Mouse (Mus musculus) CH12.LX (cell line): ENCODE data around the gene Prkg1. TPM values are rescaled to one million over a fixed set of nuclear protein-coding genes. Genes with fewer than 3 reads are reported as not detected.
A peak's percentile ranks its signal among the peaks of the same experiment; 100 is the strongest.

Experiments used
- DNase-seq: peaks from one replicate; pipeline ENCODE4 v3.0.0-alpha.2; 2013; ENCODE audit errors: extremely low read depth
- H3K27ac ChIP-seq: 2 replicates; pipeline ENCODE4 v1.5.1; 2012; ENCODE audit warnings: low read depth, mild to moderate bottlenecking, control low read depth, moderate library complexity; ENCODE audit not compliant: insufficient read depth
- H3K27me3 ChIP-seq: replicated peaks from 2 replicates; pipeline ENCODE3; 2012; ENCODE audit warnings: inconsistent platforms
- H3K36me3 ChIP-seq, 2 experiments: replicated peaks in 1 of 2; 2 replicates each; pipeline versions ENCODE3 to v1.6.1; 2012; ENCODE audit warnings: inconsistent platforms in 1 of 2, low read length in 1 of 2, mild to moderate bottlenecking in 1 of 2, mixed read lengths in 1 of 2, moderate library complexity in 1 of 2; ENCODE audit not compliant: control insufficient read depth in 1 of 2, insufficient read depth in 1 of 2
- H3K4me1 ChIP-seq, 2 experiments: 2 replicates each; pipeline ENCODE4 v1.6.1; 2012; ENCODE audit warnings: inconsistent platforms in 1 of 2, moderate library complexity in 1 of 2; ENCODE audit not compliant: insufficient read depth in 2 of 2, control insufficient read depth in 1 of 2
- H3K4me2 ChIP-seq: 2 replicates; pipeline ENCODE4 v1.6.1; 2012; ENCODE audit warnings: low read depth, mild to moderate bottlenecking, control low read depth; ENCODE audit not compliant: poor library complexity, insufficient read depth, severe bottlenecking
- H3K4me3 ChIP-seq, 3 experiments: fragments of 150-350 bp in 1 of 3; sonication (generic) in 1 of 3; replicated peaks in 1 of 3; 2 replicates each; pipeline versions ENCODE3 to v1.5.1; 2011 to 2012; ENCODE audit warnings: low read depth in 2 of 3, low read length in 2 of 3, mild to moderate bottlenecking in 2 of 3, moderate library complexity in 2 of 3, control low read depth in 1 of 3, improper control_type of control experiment in 1 of 3, inconsistent platforms in 1 of 3, mixed read lengths in 1 of 3; ENCODE audit not compliant: poor library complexity in 1 of 3
- H3K79me2 ChIP-seq: replicated peaks from 2 replicates; pipeline ENCODE4 v1.6.1; 2012; ENCODE audit warnings: mild to moderate bottlenecking, moderate library complexity; ENCODE audit not compliant: control insufficient read depth, poor library complexity, insufficient read depth, severe bottlenecking; ENCODE audit errors: extremely low read depth
- H3K9ac ChIP-seq: 2 replicates; pipeline ENCODE4 v1.6.1; 2012; ENCODE audit warnings: low read depth, mild to moderate bottlenecking, control low read depth, moderate library complexity; ENCODE audit not compliant: insufficient read depth
- H3K9me3 ChIP-seq: replicated peaks from 2 replicates; pipeline ENCODE3; 2012; ENCODE audit warnings: low read length, inconsistent platforms, mixed read lengths
- CHD1 ChIP-seq: IDR thresholded peaks from 2 replicates; pipeline ENCODE4 v1.6.1; 2012; ENCODE audit warnings: low read depth, low read length, improper control_type of control experiment, inconsistent platforms
- CTCF ChIP-seq, 2 experiments: IDR thresholded peaks in 1 of 2; conservative IDR thresholded peaks in 1 of 2; 2 replicates each; pipeline ENCODE4 v1.5.1; 2011 to 2012; ENCODE audit warnings: low read depth in 2 of 2, low read length in 2 of 2, improper control_type of control experiment in 1 of 2, inconsistent platforms in 1 of 2, mild to moderate bottlenecking in 1 of 2, moderate library complexity in 1 of 2
- E2F4 ChIP-seq: IDR thresholded peaks from 2 replicates; pipeline ENCODE4 v1.6.1; 2011; ENCODE audit warnings: low read depth, low read length, improper control_type of control experiment; ENCODE audit not compliant: insufficient replicate concordance
- EP300 ChIP-seq: IDR thresholded peaks from 2 replicates; pipeline ENCODE4 v1.6.1; 2011; ENCODE audit warnings: low read length, improper control_type of control experiment
- HCFC1 ChIP-seq: IDR thresholded peaks from 2 replicates; pipeline ENCODE4 v1.6.1; 2012; ENCODE audit warnings: low read depth, mild to moderate bottlenecking, inconsistent platforms, low read length, improper control_type of control experiment
- JUN ChIP-seq: IDR thresholded peaks from 2 replicates; pipeline ENCODE4 v1.6.1; 2011; ENCODE audit warnings: low read depth, mild to moderate bottlenecking, low read length, improper control_type of control experiment, moderate library complexity; ENCODE audit not compliant: insufficient read depth
- JUND ChIP-seq: conservative IDR thresholded peaks from 2 replicates; pipeline ENCODE4 v1.6.1; 2011; ENCODE audit warnings: low read depth, low read length, improper control_type of control experiment
- MAFK ChIP-seq: IDR thresholded peaks from 2 replicates; pipeline ENCODE4 v1.6.1; 2011; ENCODE audit warnings: low read length, improper control_type of control experiment; ENCODE audit not compliant: insufficient replicate concordance
- MAX ChIP-seq: IDR thresholded peaks from 2 replicates; pipeline ENCODE4 v1.6.1; 2011; ENCODE audit warnings: low read length, improper control_type of control experiment
- MXI1 ChIP-seq: IDR thresholded peaks from 2 replicates; pipeline ENCODE4 v1.6.1; 2011; ENCODE audit warnings: mild to moderate bottlenecking, low read depth, low read length, improper control_type of control experiment
- NELFE ChIP-seq: IDR thresholded peaks from 2 replicates; pipeline ENCODE4 v1.6.1; 2011; ENCODE audit warnings: low read depth, low read length, improper control_type of control experiment
- RAD21 ChIP-seq: IDR thresholded peaks from 2 replicates; pipeline ENCODE4 v1.6.1; 2011; ENCODE audit warnings: low read depth, mild to moderate bottlenecking, low read length, improper control_type of control experiment, moderate library complexity
- RCOR1 ChIP-seq: conservative IDR thresholded peaks from 2 replicates; pipeline ENCODE4 v1.6.1; 2012; ENCODE audit warnings: low read depth, mild to moderate bottlenecking, inconsistent platforms, low read length, improper control_type of control experiment
- SIN3A ChIP-seq: IDR thresholded peaks from 2 replicates; pipeline ENCODE4 v1.6.1; 2012; ENCODE audit warnings: low read length, improper control_type of control experiment, inconsistent platforms
- SMC3 ChIP-seq: IDR thresholded peaks from 2 replicates; pipeline ENCODE4 v1.6.1; 2011; ENCODE audit warnings: low read depth, low read length, improper control_type of control experiment
- TCF12 ChIP-seq: IDR thresholded peaks from 2 replicates; pipeline ENCODE4 v1.6.1; 2014; ENCODE audit warnings: low read depth, mild to moderate bottlenecking, inconsistent platforms, low read length, improper control_type of control experiment
- ZC3H11A ChIP-seq: IDR thresholded peaks from 2 replicates; pipeline ENCODE4 v1.6.1; 2012; ENCODE audit warnings: low read depth, mild to moderate bottlenecking, inconsistent platforms, low read length, improper control_type of control experiment
- ZMIZ1 ChIP-seq: IDR thresholded peaks from 2 replicates; pipeline ENCODE4 v1.6.1; 2012; ENCODE audit warnings: low read depth, mild to moderate bottlenecking, inconsistent platforms, low read length, improper control_type of control experiment
- ZNF384 ChIP-seq: IDR thresholded peaks from 2 replicates; pipeline ENCODE4 v1.6.1; 2012; ENCODE audit warnings: low read depth, low read length, improper control_type of control experiment, inconsistent platforms
- dilution Hi-C: fragments of 300-500 bp; cut with MboI; formaldehyde crosslinking; loops from 2 replicates; pipeline ENCODE4 v1.14.3; 2020; ENCODE audit warnings: low sequenced_read_pairs; ENCODE audit not compliant: extremely low pct_unique_long_range_greater_than_20kb, extremely low pct_ligation_motif_present
- in situ Hi-C: fragments of 300-500 bp; cut with MboI; formaldehyde crosslinking; loops from 3 replicates; pipeline ENCODE4 v1.14.3; 2019; ENCODE audit warnings: low sequenced_read_pairs, low pct_ligation_motif_present, low pct_unique_long_range_greater_than_20kb, mixed read lengths
- polyA plus RNA-seq: library from polyadenylated mRNA; unstranded; fragments of >175 nt; gene quantifications from 2 replicates; pipeline ENCODE4 v1.2.1, GENCODE M21; 2012; ENCODE audit warnings: low read depth; ENCODE audit not compliant: insufficient read length
- total RNA-seq, 2 experiments: library from RNA; depleted of rRNA; stranded (reverse); fragments of 300-350 nt in 1 of 2; fragments of >200 nt in 1 of 2; gene quantifications; 2 replicates each; pipeline ENCODE4 v1.2.3; 2012 to 2014

Prkg1 gene
- total and polyA plus RNA-seq, 3 experiments = not detected

DNA sequence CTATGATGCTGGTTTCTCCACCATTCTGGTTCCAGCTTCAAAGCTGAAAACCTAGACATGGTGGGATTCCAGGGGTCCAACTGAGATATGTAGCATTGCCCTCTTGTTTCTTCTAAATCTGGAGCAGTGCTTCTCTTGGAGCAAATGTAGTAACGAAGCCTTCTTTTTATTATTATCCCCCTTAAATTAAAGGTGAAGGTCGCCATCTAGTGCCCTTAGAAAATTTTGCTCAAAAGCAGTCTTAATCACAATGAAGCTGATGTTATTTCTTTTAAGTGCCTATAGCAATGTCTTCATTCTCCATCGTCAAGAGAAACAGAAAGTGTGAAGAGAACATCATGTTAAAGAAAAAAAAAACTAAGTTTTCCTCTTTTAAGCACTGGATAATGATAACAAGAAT, 2.2 kb upstream of the Prkg1 start:
- Histone ChIP-seq H3K79me2 (no peaks in the 10 kb centered on the region), H3K36me3 (no peaks in the 10 kb centered on the region), H3K27ac (no peak overlapping the region), H3K9me3 (no peaks in the 10 kb centered on the region), H3K4me3 (no peak overlapping the region), H3K9ac (no peak overlapping the region), H3K27me3 (no peaks in the 10 kb centered on the region), H3K4me1 (no peaks in the 10 kb centered on the region), H3K4me2 (no peak overlapping the region)
- DNase-seq = peak; percentile 7
- dilution Hi-C loops = no loop called here
- TF ChIP-seq RAD21 (peak; percentile 32), CHD1 (no peak), CTCF (conservative IDR thresholded peaks at IDR 0.05 in 1 of 2, IDR thresholded peaks at IDR 0.05 in 1 of 2; ENCODE audit: low read depth in 2 of 2, low read length in 2 of 2) (peak in 1 of 2 experiments; percentile 48; a peak in 2 of 4 replicates), HCFC1 (no peak)
- in situ Hi-C loops = no loop called here

DNA sequence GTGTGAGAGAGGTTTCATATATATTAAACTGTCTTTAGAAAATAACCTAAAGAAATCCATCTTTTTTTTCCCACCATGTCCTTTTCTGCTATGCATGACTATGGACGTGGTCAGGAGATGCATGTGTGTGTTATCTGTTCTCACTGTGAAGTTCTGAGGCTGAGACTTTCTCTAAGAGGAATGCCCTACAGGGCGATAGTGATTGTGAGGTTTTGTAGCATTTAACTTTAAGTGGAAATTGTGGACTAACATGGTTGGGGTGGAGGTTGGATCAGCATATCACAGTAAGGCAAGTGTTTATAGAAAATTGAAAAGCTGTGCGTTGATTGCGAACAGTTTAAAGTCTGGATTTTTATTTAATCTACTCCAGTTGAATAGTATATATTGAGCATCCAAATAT, 618 bp upstream of the Prkg1 start:
- H3K4me3 ChIP-seq = no peak overlapping the region
- no peaks in the 10 kb centered on the region for H3K4me1 ChIP-seq
- H3K79me2 ChIP-seq = no peaks in the 10 kb centered on the region
- no peak for DNase-seq
- H3K27me3 ChIP-seq = no peaks in the 10 kb centered on the region
- no peak overlapping the region for H3K9ac ChIP-seq
- H3K36me3 ChIP-seq = no peaks in the 10 kb centered on the region
- H3K27ac ChIP-seq = no peak overlapping the region
- in situ Hi-C loops = no loop called here
- dilution Hi-C loops = no loop called here
- no peaks in the 10 kb centered on the region for H3K9me3 ChIP-seq
- H3K4me2 ChIP-seq = no peak overlapping the region
- TF ChIP-seq JUND (no peak), EP300 (no peak), TCF12 (no peak), MXI1 (no peak), ZMIZ1 (no peak), ZNF384 (no peak), MAX (no peak), CTCF (conservative IDR thresholded peaks at IDR 0.05 in 1 of 2, IDR thresholded peaks at IDR 0.05 in 1 of 2; ENCODE audit: low read depth in 2 of 2, low read length in 2 of 2) (no peak), CHD1 (no peak), SIN3A (no peak), RCOR1 (no peak), NELFE (no peak), SMC3 (no peak), RAD21 (no peak), MAFK (no peak), E2F4 (no peak), ZC3H11A (no peak), JUN (no peak)
